Mouse (Mus musculus): ENCODE data around the gene Gmcl1.

Gene Gmcl1

GRCm38 (mm10) chr6:86733183-86733876, at the start of gene Gmcl1:
Gene Gmcl1, minus strand, starts transcription at chr6:86733383.
- peak; percentile 93 for DNase-seq

- DNase-seq, result no peak
Measured at GRCm38 (mm10) chr6:86782342-86782741, 49.2 kb upstream of the Gmcl1 start.

- no peak for DNase-seq
Measured at GRCm38 (mm10) chr6:86781361-86781957, 48.3 kb upstream of the Gmcl1 start.

GRCm38 (mm10) chr6:86778910-86779594, 45.9 kb upstream of the Gmcl1 start:
- no peak for DNase-seq

- DNase-seq, result no peak
Measured at GRCm38 (mm10) chr6:86777181-86777580, 44.0 kb upstream of the Gmcl1 start.

GRCm38 (mm10) chr6:86776706-86777071, 43.5 kb upstream of the Gmcl1 start:
- no peak for DNase-seq

GRCm38 (mm10) chr6:86776001-86776705, 43.0 kb upstream of the Gmcl1 start:
- peak; percentile 18 for DNase-seq

- no peak for DNase-seq
Measured at GRCm38 (mm10) chr6:86774937-86775336, 41.8 kb upstream of the Gmcl1 start.

GRCm38 (mm10) chr6:86773830-86774229, 40.6 kb upstream of the Gmcl1 start:
- no peak for DNase-seq

- DNase-seq, result no peak
Measured at GRCm38 (mm10) chr6:86772631-86773030, 39.4 kb upstream of the Gmcl1 start.

- no peak for DNase-seq
Measured at GRCm38 (mm10) chr6:86768938-86769337, 35.8 kb upstream of the Gmcl1 start.

GRCm38 (mm10) chr6:86768186-86768776, 35.1 kb upstream of the Gmcl1 start:
- DNase-seq, result no peak

GRCm38 (mm10) chr6:86767465-86767864, 34.3 kb upstream of the Gmcl1 start:
- DNase-seq, result no peak

GRCm38 (mm10) chr6:86765637-86766059, 32.5 kb upstream of the Gmcl1 start:
- DNase-seq, result no peak

- no peak for DNase-seq
Measured at GRCm38 (mm10) chr6:86754105-86754863, 21.1 kb upstream of the Gmcl1 start.

GRCm38 (mm10) chr6:86752843-86753485, 19.8 kb upstream of the Gmcl1 start:
- no peak for DNase-seq

GRCm38 (mm10) chr6:86750961-86751360, 17.8 kb upstream of the Gmcl1 start:
- no peak for DNase-seq

- no peak for DNase-seq
Measured at GRCm38 (mm10) chr6:86749817-86750216, 16.6 kb upstream of the Gmcl1 start.

- peak; percentile 28 for DNase-seq
Measured at GRCm38 (mm10) chr6:86747171-86747570, 14.0 kb upstream of the Gmcl1 start.

GRCm38 (mm10) chr6:86740652-86741051, 7.5 kb upstream of the Gmcl1 start:
- no peak for DNase-seq

GRCm38 (mm10) chr6:86736830-86737229, 3.6 kb upstream of the Gmcl1 start:
- DNase-seq, result no peak

GRCm38 (mm10) chr6:86736313-86736712, 3.1 kb upstream of the Gmcl1 start:
- no peak for DNase-seq

All from right cerebral cortex, postnatal 25 days (tissue).